Mouse (Mus musculus): ENCODE measurements around the gene Hba-a1.

- no peak for TF ChIP-seq POLR2A (IDR thresholded peaks at IDR 0.05; ENCODE audit: insufficient read depth, low read depth, low read length)
- no peak for TF ChIP-seq CTCF (IDR thresholded peaks at IDR 0.05; ENCODE audit: insufficient read depth, low read depth, low read length)
Measured at GRCm38 (mm10) chr11:32287493-32287825, 4.1 kb downstream of the Hba-a1 start.

Data from olfactory bulb, adult 2 months (tissue).